Mouse (Mus musculus): ENCODE data around the gene Dnah1. TPM values are rescaled to one million over a fixed set of nuclear protein-coding genes. Genes with fewer than 3 reads are reported as not detected.

Gene Dnah1
- polyA plus RNA-seq, 1 experiment from 2014 or later, result 4.9 TPM

- 71% methylated on average over 6 of the region's 6 CpGs for WGBS
- no peak for ATAC-seq (replicated peaks)
Measured at GRCm38 (mm10) chr14:31228234-31228633, 95.5 kb downstream of the Dnah1 start.

DNA sequence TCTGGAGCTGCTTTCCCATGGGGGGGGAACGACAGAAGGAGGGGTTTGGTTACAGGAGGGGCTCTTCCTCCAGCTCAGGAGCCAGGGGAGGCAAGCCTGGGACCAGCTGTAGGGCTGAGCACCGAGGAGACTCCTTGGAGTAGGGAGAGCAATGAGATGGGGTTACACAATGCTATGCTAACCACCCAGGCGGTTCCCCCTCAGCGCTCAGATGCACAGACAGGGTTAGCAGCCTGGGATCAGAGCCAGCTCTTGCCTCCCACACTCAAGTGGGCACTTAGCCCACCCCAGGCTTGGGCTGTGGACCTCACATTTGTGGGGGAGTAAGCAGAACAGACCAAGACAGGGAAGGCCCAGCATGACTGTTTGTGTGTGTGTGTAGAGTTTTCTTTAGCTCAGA lies 96.7 kb downstream of the Dnah1 start:
- Histone ChIP-seq H3K4me3 (no peak overlapping the region), H3K9ac (no peak overlapping the region), H3K4me2 (no peak overlapping the region), H3K4me1 (0 out of 2 replicates have a peak, but pooled peaks cover 3% of the 10 kb centered on the region), H3K36me3 (replicated peaks) (no peaks in the 10 kb centered on the region), H3K9me3 (no peaks in the 10 kb centered on the region), H3K27ac (no peak overlapping the region), H3K27me3 (replicated peaks) (no peaks in the 10 kb centered on the region)
- no peak; the same call in 1 of the 2 replicates for ATAC-seq (replicated peaks)
- 65% methylated on average over 4 of the region's 4 CpGs for WGBS

More at GRCm38 (mm10) chr14:31228234-31228633, 95.5 kb downstream of the Dnah1 start:
- Histone ChIP-seq H3K27me3 (replicated peaks) (no peaks in the 10 kb centered on the region), H3K9ac (no peak overlapping the region), H3K9me3 (no peaks in the 10 kb centered on the region), H3K4me2 (no peak overlapping the region), H3K36me3 (replicated peaks) (no peaks in the 10 kb centered on the region), H3K4me3 (no peak overlapping the region), H3K27ac (no peak overlapping the region), H3K4me1 (0 out of 2 replicates have a peak, but pooled peaks cover 3% of the 10 kb centered on the region)

GRCm38 (mm10) chr14:31217666-31218065 lies 106.0 kb downstream of the Dnah1 start, which contains the start of gene Sema3g:
Sema3g (plus strand) TSS chr14:31217860.
- H3K27ac ChIP-seq, result no peak within 1 kb of the TSS
- no peak within 1 kb of the TSS for H3K4me3 ChIP-seq
- peaks cover 10% of the 10 kb centered on the region for H3K4me1 ChIP-seq
- H3K4me2 ChIP-seq, result peak within 1 kb of the TSS; percentile 22; the same call in 1 of the 2 replicates
- WGBS, result 12% methylated on average over 11 of the region's 11 CpGs
- H3K27me3 ChIP-seq (replicated peaks), result no peaks in the 10 kb centered on the region
- peak; percentile 51 for ATAC-seq (replicated peaks)
- H3K36me3 ChIP-seq (replicated peaks), result no peaks in the 10 kb centered on the region
- no peaks in the 10 kb centered on the region for H3K9me3 ChIP-seq
- H3K9ac ChIP-seq, result no peak within 1 kb of the TSS

DNA sequence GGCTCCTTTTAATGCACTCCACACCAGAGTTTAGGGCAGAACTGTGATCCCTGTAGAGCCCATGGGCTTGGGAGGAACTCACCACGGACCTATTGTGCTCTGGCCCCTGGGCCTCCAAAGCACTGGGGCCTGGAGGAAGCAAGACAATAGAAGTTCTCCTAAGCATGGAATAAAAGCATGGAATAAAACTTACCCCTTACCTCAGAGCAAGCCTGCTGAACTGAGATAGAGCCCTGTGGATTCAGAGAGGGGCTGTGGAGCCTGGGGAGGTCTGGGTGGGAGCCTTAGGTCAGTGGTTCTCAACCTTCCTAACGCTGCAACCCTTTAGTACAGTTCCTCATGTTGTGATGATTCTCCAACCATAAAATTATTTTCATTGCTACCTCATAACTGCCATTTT lies 106.8 kb downstream of the Dnah1 start, which contains the start of gene Nisch:
Nisch (minus strand) TSS at position 101 of the 400 bp plus-strand sequence.
- ATAC-seq (replicated peaks), result no peak
- H3K4me2 ChIP-seq, result peak within 1 kb of the TSS; percentile 22; the same call in 1 of the 2 replicates

GRCm38 (mm10) chr14:31215157-31216002 lies 108.3 kb downstream of the Dnah1 start:
- Histone ChIP-seq H3K4me1 (peaks cover 10% of the 10 kb centered on the region), H3K27ac (0 out of 2 replicates have a peak overlapping the region, but pooled peaks have one; percentile 26), H3K9ac (no peak overlapping the region; the same call in 1 of the 2 replicates), H3K4me3 (no peak overlapping the region), H3K9me3 (no peaks in the 10 kb centered on the region), H3K4me2 (peak overlapping the region; percentile 15; the same call in 1 of the 2 replicates), H3K36me3 (replicated peaks) (no peaks in the 10 kb centered on the region), H3K27me3 (replicated peaks) (no peaks in the 10 kb centered on the region)
- ATAC-seq (replicated peaks), result peak; percentile 69
- WGBS, result 34% methylated on average over 15 of the region's 15 CpGs

More for the DNA sequence above, 106.8 kb downstream of the Dnah1 start, which contains the start of gene Nisch:
- Histone ChIP-seq H3K36me3 (replicated peaks) (no peaks in the 10 kb centered on the region), H3K4me3 (no peak within 1 kb of the TSS), H3K27ac (0 out of 2 replicates have a peak within 1 kb of the TSS, but pooled peaks have one; percentile 26), H3K9ac (no peak within 1 kb of the TSS; the same call in 1 of the 2 replicates), H3K27me3 (replicated peaks) (no peaks in the 10 kb centered on the region), H3K4me1 (peaks cover 10% of the 10 kb centered on the region), H3K9me3 (no peaks in the 10 kb centered on the region)
- 63% methylated on average over 2 of the region's 2 CpGs for WGBS

- no peak overlapping the region for H3K9ac ChIP-seq
- peaks cover 10% of the 10 kb centered on the region for H3K4me1 ChIP-seq
- 89% methylated on average over 3 of the region's 3 CpGs for WGBS
- H3K4me3 ChIP-seq, result no peak overlapping the region
- no peak for ATAC-seq (replicated peaks)
- no peak overlapping the region for H3K27ac ChIP-seq
- no peaks in the 10 kb centered on the region for H3K9me3 ChIP-seq
- no peaks in the 10 kb centered on the region for H3K36me3 ChIP-seq (replicated peaks)
- no peaks in the 10 kb centered on the region for H3K27me3 ChIP-seq (replicated peaks)
- H3K4me2 ChIP-seq, result no peak overlapping the region
Measured at GRCm38 (mm10) chr14:31214684-31215083, 109.0 kb downstream of the Dnah1 start.

DNA sequence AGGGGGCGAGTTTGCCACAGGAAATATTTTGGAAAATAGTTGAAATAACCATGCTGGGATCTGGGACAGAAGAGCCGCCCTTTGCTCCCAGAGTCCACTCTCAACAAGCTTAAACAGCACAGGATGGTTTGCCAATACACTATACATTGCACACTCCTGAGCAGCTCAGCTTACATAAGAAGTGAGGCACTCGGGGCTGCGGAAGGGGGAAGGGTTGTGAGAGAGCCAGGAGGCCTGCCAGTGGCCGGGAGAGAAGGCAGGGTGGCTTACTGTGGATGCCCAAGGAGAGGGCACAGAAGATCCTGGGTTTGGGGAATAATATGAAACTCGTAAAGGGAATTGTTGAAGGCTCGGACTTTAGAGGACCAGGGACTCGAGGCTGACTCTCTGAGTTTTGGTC lies 109.8 kb downstream of the Dnah1 start:
- Histone ChIP-seq H3K27ac (no peak overlapping the region), H3K27me3 (replicated peaks) (no peaks in the 10 kb centered on the region), H3K4me3 (no peak overlapping the region), H3K4me2 (no peak overlapping the region), H3K9ac (no peak overlapping the region), H3K4me1 (peaks cover 10% of the 10 kb centered on the region), H3K9me3 (no peaks in the 10 kb centered on the region), H3K36me3 (replicated peaks) (no peaks in the 10 kb centered on the region)
- ATAC-seq (replicated peaks), result no peak
- WGBS, result 68% methylated on average over 8 of the region's 8 CpGs

DNA sequence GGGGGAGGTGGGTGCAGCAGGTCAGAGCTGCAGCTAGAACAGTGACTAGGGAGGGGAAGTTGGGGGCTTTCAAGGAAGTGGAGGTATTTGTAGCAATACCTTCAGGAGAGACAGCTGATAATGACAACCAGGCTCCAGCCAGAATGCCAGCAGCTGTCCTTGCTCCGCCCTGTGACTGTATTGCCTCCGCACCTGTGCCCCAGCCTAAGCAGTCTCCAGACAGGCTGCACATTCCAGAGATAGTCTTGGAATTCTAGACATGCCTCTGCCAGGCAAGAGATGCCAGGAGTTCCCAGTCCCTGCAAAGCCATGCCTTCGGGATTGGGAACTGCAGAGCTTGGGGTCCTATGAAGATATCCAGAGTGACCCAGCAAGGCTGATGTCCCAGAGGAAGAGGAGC lies 111.2 kb downstream of the Dnah1 start:
- no peak overlapping the region for H3K27ac ChIP-seq
- no peak overlapping the region for H3K4me2 ChIP-seq
- H3K9ac ChIP-seq, result no peak overlapping the region
- no peak for ATAC-seq (replicated peaks)
- peaks cover 7% of the 10 kb centered on the region for H3K4me1 ChIP-seq
- no peaks in the 10 kb centered on the region for H3K36me3 ChIP-seq (replicated peaks)
- H3K27me3 ChIP-seq (replicated peaks), result no peaks in the 10 kb centered on the region
- H3K9me3 ChIP-seq, result no peaks in the 10 kb centered on the region
- H3K4me3 ChIP-seq, result no peak overlapping the region
- 89% methylated on average over 3 of the region's 3 CpGs for WGBS

DNA sequence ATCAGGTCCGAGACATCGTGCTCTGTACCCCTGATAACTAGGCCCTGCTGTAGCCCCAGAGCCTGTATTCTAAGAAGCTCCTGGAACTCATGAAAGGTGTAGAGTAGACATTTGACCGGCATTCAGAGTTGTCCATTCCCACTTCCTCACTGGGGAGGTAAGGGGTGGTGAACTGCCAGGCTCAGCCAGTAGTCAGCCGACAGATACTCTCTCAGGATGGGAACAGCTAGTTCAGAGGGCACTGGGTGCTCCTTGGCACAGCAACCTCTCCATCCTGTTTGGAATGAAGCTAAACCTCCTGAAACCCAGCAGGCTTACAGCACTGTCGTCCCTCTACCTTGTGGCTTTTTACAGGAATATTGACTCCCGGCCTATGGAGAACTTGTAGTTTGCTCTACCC lies 111.8 kb downstream of the Dnah1 start:
- Histone ChIP-seq H3K9ac (no peak overlapping the region), H3K9me3 (no peaks in the 10 kb centered on the region), H3K4me1 (peaks cover 12% of the 10 kb centered on the region), H3K27ac (no peak overlapping the region), H3K4me2 (no peak overlapping the region), H3K27me3 (replicated peaks) (no peaks in the 10 kb centered on the region), H3K36me3 (replicated peaks) (no peaks in the 10 kb centered on the region), H3K4me3 (no peak overlapping the region)
- 90% methylated on average over 6 of the region's 6 CpGs for WGBS
- no peak for ATAC-seq (replicated peaks)

Other genes with a start within 250 kb of the Dnah1 start
- gene Smim4, start 194.9 kb downstream of the Dnah1 start, polyA plus RNA-seq (2015; fragmentation: Nextera tagmentation; extraction: Ambion mirVana), result 51.1 and 51.3 TPM in 2 replicates
- 247 and 295 TPM in 2 replicates for gene Nt5dc2, start 192.8 kb downstream of the Dnah1 start, polyA plus RNA-seq (2015; fragmentation: Nextera tagmentation; extraction: Ambion mirVana)
- 22.8 TPM in 2 replicates for gene Stab1, start 155.3 kb downstream of the Dnah1 start, polyA plus RNA-seq (2015; fragmentation: Nextera tagmentation; extraction: Ambion mirVana)
- gene Tnnc1, start 115.6 kb downstream of the Dnah1 start, polyA plus RNA-seq (2015; fragmentation: Nextera tagmentation; extraction: Ambion mirVana), result 2.9 and 4.6 TPM in 2 replicates
- gene Nisch, start 107.0 kb downstream of the Dnah1 start, polyA plus RNA-seq (2015; fragmentation: Nextera tagmentation; extraction: Ambion mirVana), result 420 and 426 TPM in 2 replicates
- gene Sema3g, start 106.0 kb downstream of the Dnah1 start, polyA plus RNA-seq (2015; fragmentation: Nextera tagmentation; extraction: Ambion mirVana), result 0.65 and 0.86 TPM in 2 replicates
- gene Phf7, start 72.6 kb downstream of the Dnah1 start, polyA plus RNA-seq (2015; fragmentation: Nextera tagmentation; extraction: Ambion mirVana), result 9.9 TPM in 2 replicates
- 124 and 130 TPM in 2 replicates for gene Bap1, start 72.4 kb downstream of the Dnah1 start, polyA plus RNA-seq (2015; fragmentation: Nextera tagmentation; extraction: Ambion mirVana)
- gene Capn7, start 12.7 kb upstream of the Dnah1 start, polyA plus RNA-seq (2015; fragmentation: Nextera tagmentation; extraction: Ambion mirVana), result 85.9 and 89.5 TPM in 2 replicates
- 151 and 161 TPM in 2 replicates for gene Sh3bp5, start 112.2 kb upstream of the Dnah1 start, polyA plus RNA-seq (2015; fragmentation: Nextera tagmentation; extraction: Ambion mirVana)
- 8.4 and 10.1 TPM in 2 replicates for gene Eaf1, start 170.5 kb upstream of the Dnah1 start, polyA plus RNA-seq (2015; fragmentation: Nextera tagmentation; extraction: Ambion mirVana)
- gene Mettl6, start 171.1 kb upstream of the Dnah1 start, polyA plus RNA-seq (2015; fragmentation: Nextera tagmentation; extraction: Ambion mirVana), result 42.5 and 48.7 TPM in 2 replicates

Measured in midbrain, embryonic 15.5 days (tissue).